Mouse (Mus musculus) splenic B cell, adult 2 months (primary cell): Measurements from ENCODE around the gene B4galt1.
"Not testable (repeated sequence)": the region's sequence is repeated elsewhere in the genome, so short reads cannot be mapped to it uniquely, and the experiment has no call there.

Experiments used
- DNase-seq: peaks from one replicate; pipeline ENCODE4 v3.0.0-alpha.2; 2011; ENCODE audit warnings: low read depth, low spot score
- H3K27me3 ChIP-seq: 2 replicates; pipeline ENCODE4 v1.6.1; 2012; ENCODE audit warnings: mild to moderate bottlenecking, low read length, moderate library complexity, mixed read lengths; ENCODE audit not compliant: control insufficient read depth, poor library complexity, insufficient read depth, severe bottlenecking
- H3K36me3 ChIP-seq: 2 replicates; pipeline ENCODE4 v1.6.1; 2012; ENCODE audit warnings: mild to moderate bottlenecking, low read length, moderate library complexity, mixed read lengths; ENCODE audit not compliant: control insufficient read depth, poor library complexity, insufficient read depth, severe bottlenecking

B4galt1 gene

GRCm38 (mm10) chr4:40800873-40801272, 52.9 kb downstream of the B4galt1 start:
- H3K27me3 ChIP-seq, result no peaks in the 10 kb centered on the region
- H3K36me3 ChIP-seq, result peaks cover 2% of the 10 kb centered on the region; the same call in 1 of the 2 replicates
- DNase-seq, result no peak

- not testable (repeated sequence) for H3K36me3 ChIP-seq, DNase-seq, H3K27me3 ChIP-seq
These were observed 54.8 kb downstream of the B4galt1 start for GRCm38 (mm10) chr4:40798833-40799555.

- no peaks in the 10 kb centered on the region; the same call in 1 of the 2 replicates for H3K36me3 ChIP-seq
- no peaks in the 10 kb centered on the region for H3K27me3 ChIP-seq
- no peak for DNase-seq
These were observed 58.0 kb downstream of the B4galt1 start for GRCm38 (mm10) chr4:40795761-40796160.

GRCm38 (mm10) chr4:40794320-40794719, 59.5 kb downstream of the B4galt1 start:
- DNase-seq, result no peak
- Histone ChIP-seq H3K36me3 (no peaks in the 10 kb centered on the region; the same call in 1 of the 2 replicates), H3K27me3 (no peaks in the 10 kb centered on the region)

GRCm38 (mm10) chr4:40791176-40791575, 62.6 kb downstream of the B4galt1 start:
- no peak for DNase-seq
- Histone ChIP-seq H3K27me3 (no peaks in the 10 kb centered on the region), H3K36me3 (no peaks in the 10 kb centered on the region; the same call in 1 of the 2 replicates)

- Histone ChIP-seq H3K36me3 (no peaks in the 10 kb centered on the region), H3K27me3 (no peaks in the 10 kb centered on the region)
- no peak for DNase-seq
These were observed 67.2 kb downstream of the B4galt1 start for GRCm38 (mm10) chr4:40786578-40786977.

GRCm38 (mm10) chr4:40785620-40786166, 68.1 kb downstream of the B4galt1 start:
- peak; percentile 44 for DNase-seq
- no peaks in the 10 kb centered on the region for H3K27me3 ChIP-seq
- no peaks in the 10 kb centered on the region for H3K36me3 ChIP-seq

GRCm38 (mm10) chr4:40784556-40785169, 69.1 kb downstream of the B4galt1 start:
- H3K36me3 ChIP-seq, result no peaks in the 10 kb centered on the region
- no peaks in the 10 kb centered on the region for H3K27me3 ChIP-seq
- DNase-seq, result no peak

GRCm38 (mm10) chr4:40783049-40783448, 70.8 kb downstream of the B4galt1 start:
- DNase-seq, result no peak
- Histone ChIP-seq H3K27me3 (no peaks in the 10 kb centered on the region), H3K36me3 (no peaks in the 10 kb centered on the region)

- DNase-seq, result peak; percentile 87
- no peaks in the 10 kb centered on the region for H3K36me3 ChIP-seq
- H3K27me3 ChIP-seq, result no peaks in the 10 kb centered on the region
These were observed 71.9 kb downstream of the B4galt1 start for GRCm38 (mm10) chr4:40781797-40782495.

- DNase-seq, result peak; percentile 82
- no peaks in the 10 kb centered on the region for H3K27me3 ChIP-seq
These were observed 72.7 kb downstream of the B4galt1 start for GRCm38 (mm10) chr4:40781143-40781542.

GRCm38 (mm10) chr4:40778656-40779055, 75.1 kb downstream of the B4galt1 start:
- Histone ChIP-seq H3K27me3 (no peaks in the 10 kb centered on the region), H3K36me3 (no peaks in the 10 kb centered on the region)
- peak; percentile 48 for DNase-seq

More at GRCm38 (mm10) chr4:40781143-40781542, 72.7 kb downstream of the B4galt1 start:
- H3K36me3 ChIP-seq, result no peaks in the 10 kb centered on the region

- Histone ChIP-seq H3K27me3 (no peaks in the 10 kb centered on the region), H3K36me3 (no peaks in the 10 kb centered on the region)
- no peak for DNase-seq
These were observed 76.7 kb downstream of the B4galt1 start for GRCm38 (mm10) chr4:40777116-40777515.

- peak; percentile 53 for DNase-seq
- no peaks in the 10 kb centered on the region for H3K27me3 ChIP-seq
These were observed 77.4 kb downstream of the B4galt1 start for GRCm38 (mm10) chr4:40776416-40776815.

More at GRCm38 (mm10) chr4:40776416-40776815, 77.4 kb downstream of the B4galt1 start:
- H3K36me3 ChIP-seq, result no peaks in the 10 kb centered on the region
